Mouse (Mus musculus): Measurements from ENCODE around the gene Cyth3. TPM values are rescaled to one million over a fixed set of nuclear protein-coding genes. Genes with fewer than 3 reads are reported as not detected.

Gene Cyth3
- total RNA-seq, 2 experiments from 2014 or later: 33.5 to 39.5 TPM

- no peak for DNase-seq
- intact Hi-C loops (cut with DNase I; ENCODE audit: low total_unique reads): no loop called here
These were observed 8.5 kb downstream of the Cyth3 start for GRCm38 (mm10) chr5:143630738-143631137.

DNA sequence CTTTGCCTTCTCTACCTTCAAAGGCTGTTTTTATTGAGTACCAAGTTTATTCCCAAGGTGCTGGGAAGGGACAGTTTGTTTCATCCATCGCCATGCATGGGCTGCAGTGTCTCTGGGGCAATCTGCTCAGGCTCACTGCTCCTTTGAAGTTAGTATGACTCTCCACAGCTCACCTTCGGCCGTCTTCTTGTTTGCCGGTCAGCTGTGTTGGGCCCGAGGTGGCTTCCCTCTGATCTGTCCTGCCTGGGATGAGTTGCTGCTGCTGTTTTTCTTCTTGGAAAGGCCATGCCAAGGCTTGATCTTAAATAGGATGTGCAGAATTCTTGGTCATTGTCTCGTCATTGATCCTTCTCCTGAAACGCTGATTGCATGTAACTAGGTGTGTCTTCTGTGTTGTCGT, 9.3 kb downstream of the Cyth3 start:
- no peak for DNase-seq
- intact Hi-C loops (cut with DNase I; ENCODE audit: low total_unique reads): no loop called here

- intact Hi-C loops (cut with DNase I; ENCODE audit: low total_unique reads): no loop called here
- DNase-seq: peak; percentile 67
These were observed 10.7 kb downstream of the Cyth3 start for GRCm38 (mm10) chr5:143632674-143633557.

GRCm38 (mm10) chr5:143633558-143633871, 11.3 kb downstream of the Cyth3 start:
- intact Hi-C loops (cut with DNase I; ENCODE audit: low total_unique reads): no loop called here
- no peak for DNase-seq

- DNase-seq: no peak
- intact Hi-C loops (cut with DNase I; ENCODE audit: low total_unique reads): no loop called here
These were observed 11.6 kb downstream of the Cyth3 start for GRCm38 (mm10) chr5:143633877-143634276.

DNA sequence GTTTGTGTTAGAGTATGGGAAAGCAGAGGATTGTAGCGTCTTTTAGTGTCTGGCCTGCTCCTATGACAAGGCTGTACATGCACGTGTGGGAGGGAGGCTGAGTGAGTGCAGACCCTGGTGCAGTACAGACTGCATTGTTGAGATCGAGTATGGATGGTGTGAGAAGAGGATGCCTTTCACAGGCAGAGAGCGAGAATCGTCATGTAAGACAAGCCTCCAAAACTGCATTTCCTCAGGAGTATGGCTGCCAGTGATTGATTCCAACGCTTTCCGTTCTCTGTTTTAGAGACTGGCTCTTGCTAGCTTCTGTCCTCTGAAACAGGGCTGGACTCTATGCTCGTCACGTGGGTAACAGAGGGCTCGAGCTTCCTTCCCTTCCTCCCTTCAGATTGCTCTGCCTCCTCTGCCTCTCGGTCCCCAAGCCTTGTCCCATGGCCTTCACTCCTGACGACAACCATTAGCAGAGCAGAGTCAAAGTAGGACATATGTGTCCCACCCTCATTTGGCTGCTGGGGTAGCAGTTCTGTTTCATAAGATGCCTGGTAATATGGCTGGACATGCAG, 12.4 kb downstream of the Cyth3 start:
- DNase-seq: no peak

DNA sequence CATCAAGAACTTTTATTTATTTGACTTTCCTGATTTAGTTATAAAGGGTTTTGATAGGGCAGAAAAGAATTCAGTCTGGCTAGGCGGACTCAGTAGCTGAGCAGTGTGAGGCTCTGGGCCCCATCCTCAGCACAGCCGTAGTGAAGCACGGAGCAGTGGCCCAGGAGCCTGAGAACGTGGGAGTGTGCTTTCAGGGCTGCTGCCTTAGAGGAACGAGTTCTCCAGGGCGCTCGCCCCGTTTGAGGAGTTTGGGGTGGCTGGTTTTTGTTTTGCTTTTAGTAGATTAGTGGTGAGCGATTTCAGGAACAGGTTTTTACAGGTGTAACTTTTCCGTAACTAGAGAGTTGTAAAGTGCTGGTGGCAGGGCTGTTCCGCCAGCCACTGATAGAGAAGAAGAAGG, 13.1 kb downstream of the Cyth3 start:
- intact Hi-C loops (cut with DNase I; ENCODE audit: low total_unique reads): no loop called here
- no peak for DNase-seq

More for the DNA sequence above, 12.4 kb downstream of the Cyth3 start:
- intact Hi-C loops (cut with DNase I; ENCODE audit: low total_unique reads): no loop called here

DNA sequence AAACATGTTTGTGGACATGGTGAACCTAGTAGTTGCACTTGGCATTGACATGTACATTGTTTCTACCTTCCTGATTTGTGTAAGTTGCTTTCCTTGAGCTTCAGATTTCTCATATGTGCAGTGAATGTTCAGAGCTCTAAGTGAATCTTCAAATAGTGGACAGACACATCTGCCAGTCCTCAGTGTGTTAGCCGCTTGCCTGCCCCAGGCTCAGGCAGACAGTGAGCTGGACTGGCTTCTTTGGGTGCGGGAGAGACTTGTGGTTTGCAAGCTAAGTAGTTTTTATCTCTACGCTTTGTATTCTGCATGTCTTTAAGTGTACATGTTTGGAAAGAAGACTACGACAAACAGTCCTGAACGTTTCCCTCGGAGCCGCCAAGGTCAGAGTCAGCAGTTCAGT, 13.9 kb downstream of the Cyth3 start:
- DNase-seq: no peak
- intact Hi-C loops (cut with DNase I; ENCODE audit: low total_unique reads): no loop called here

GRCm38 (mm10) chr5:143637832-143638420, 15.7 kb downstream of the Cyth3 start:
- intact Hi-C loops (cut with DNase I; ENCODE audit: low total_unique reads): no loop called here
- no peak for DNase-seq

- intact Hi-C loops (cut with DNase I; ENCODE audit: low total_unique reads): no loop called here
- no peak for DNase-seq
These were observed 16.4 kb downstream of the Cyth3 start for GRCm38 (mm10) chr5:143638516-143639270.

DNA sequence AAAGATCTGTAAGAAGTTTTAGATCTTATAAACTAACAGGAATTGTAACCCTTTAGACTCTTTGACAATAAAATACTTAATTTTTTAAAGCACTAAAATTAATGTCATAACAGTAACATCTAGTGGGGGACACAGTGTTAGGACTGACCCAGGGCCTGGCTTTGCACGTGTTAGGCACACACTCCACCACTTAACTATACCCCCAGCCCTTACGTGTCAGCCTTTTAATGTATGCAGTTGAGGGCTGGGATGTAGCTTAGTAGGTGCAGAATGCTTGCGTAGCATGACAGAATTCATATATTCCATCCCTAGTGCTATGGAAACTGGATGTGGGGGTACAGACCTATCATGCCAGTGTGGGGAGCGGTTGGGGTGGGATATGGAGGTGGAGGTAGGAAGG, 17.1 kb downstream of the Cyth3 start:
- intact Hi-C loops (cut with DNase I; ENCODE audit: low total_unique reads): no loop called here
- no peak for DNase-seq

DNA sequence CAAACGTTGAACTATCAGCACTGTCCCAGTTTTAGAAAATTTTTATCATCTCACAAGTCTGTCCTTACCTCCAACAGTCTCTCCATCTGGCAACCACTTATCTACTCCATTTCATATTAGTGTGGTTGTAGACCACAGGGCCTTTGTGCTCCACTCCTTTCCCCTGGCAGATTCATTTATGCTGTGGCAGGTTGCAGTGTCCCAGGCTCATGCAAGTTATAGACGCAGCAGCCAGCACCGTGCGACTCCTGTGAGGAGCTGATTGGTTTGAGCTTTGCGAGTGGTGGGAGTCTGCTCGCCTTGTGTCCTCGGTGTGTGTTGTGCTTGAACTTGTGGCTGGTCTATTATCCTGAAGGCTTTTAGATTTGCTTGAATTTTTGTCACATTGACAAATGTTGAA, 17.6 kb downstream of the Cyth3 start:
- no peak for DNase-seq
- intact Hi-C loops (cut with DNase I; ENCODE audit: low total_unique reads): no loop called here

DNA sequence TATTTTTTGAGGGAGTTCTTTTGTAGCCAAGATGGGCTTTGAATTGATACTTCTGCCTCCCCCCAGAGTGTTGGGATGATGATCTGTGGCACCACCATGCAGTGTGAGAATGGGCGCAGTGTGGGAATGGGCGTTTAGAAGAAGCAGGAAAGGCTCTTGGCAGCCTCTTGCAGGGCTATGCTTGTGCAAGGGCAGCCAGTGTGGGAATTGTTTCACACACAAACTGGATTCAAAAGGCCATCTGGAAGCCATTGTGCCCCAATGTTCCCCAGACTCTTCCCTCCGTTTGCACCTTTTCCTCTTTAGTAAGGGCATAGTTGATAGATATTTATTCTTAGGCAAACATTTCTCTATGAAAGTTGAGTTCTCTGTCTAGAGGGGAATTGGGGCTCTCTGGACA, 19.3 kb downstream of the Cyth3 start:
- intact Hi-C loops (cut with DNase I; ENCODE audit: low total_unique reads): no loop called here
- no peak for DNase-seq

DNA sequence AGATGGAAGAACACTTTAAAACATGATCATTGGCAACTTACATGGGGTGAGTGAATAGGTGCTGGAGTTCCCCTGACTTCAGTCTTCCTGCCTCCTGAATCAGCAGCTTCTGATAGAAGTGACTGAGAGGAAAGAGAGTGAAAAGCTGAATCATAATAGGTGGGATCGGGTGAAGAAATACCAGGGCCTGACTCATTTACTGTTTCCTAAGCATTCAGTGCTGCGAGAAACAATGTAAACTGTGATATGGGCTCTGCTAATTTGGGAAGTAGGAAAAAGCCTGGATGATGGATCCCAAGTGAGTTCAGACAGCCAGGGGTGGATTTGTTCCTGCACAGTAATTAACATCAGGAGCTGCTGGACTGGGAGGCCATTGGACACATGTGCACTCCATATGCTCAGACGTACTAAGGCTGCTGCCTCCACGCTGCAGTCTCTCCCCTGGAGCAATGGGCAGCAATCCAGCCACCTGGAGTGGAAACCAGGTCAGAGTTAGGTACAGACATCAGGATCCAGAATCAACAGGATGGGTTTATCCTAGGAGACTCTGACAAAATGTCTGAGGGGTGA, 20.1 kb downstream of the Cyth3 start:
- intact Hi-C loops (cut with DNase I; ENCODE audit: low total_unique reads): no loop called here
- DNase-seq: no peak

GRCm38 (mm10) chr5:143645976-143646375, 23.7 kb downstream of the Cyth3 start:
- DNase-seq: no peak
- intact Hi-C loops (cut with DNase I; ENCODE audit: low total_unique reads): no loop called here

GRCm38 (mm10) chr5:143647412-143647811, 25.2 kb downstream of the Cyth3 start:
- no peak for DNase-seq
- intact Hi-C loops (cut with DNase I; ENCODE audit: low total_unique reads): no loop called here

GRCm38 (mm10) chr5:143648058-143648457, 25.8 kb downstream of the Cyth3 start:
- DNase-seq: no peak
- intact Hi-C loops (cut with DNase I; ENCODE audit: low total_unique reads): no loop called here

DNA sequence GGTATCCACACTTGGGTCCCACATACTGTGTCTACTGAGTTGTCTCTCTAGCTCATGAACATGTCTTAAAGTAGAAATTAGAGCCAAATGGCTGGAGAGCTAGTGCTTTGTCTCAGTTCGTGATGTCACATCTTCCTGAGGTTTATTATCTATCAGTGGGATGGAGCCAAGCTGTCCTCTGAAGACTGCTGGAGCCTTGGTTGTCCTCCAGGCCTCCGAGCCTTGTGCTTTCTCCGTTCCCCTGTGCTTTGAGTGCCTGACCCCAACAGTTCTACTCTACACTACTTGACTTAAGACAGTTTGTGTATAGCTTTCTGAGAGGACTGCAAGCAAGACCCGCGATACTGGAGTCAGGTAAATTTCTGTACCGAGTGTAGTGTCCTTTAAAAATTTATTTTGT, 26.9 kb downstream of the Cyth3 start:
- intact Hi-C loops (cut with DNase I; ENCODE audit: low total_unique reads): no loop called here
- DNase-seq: no peak

DNA sequence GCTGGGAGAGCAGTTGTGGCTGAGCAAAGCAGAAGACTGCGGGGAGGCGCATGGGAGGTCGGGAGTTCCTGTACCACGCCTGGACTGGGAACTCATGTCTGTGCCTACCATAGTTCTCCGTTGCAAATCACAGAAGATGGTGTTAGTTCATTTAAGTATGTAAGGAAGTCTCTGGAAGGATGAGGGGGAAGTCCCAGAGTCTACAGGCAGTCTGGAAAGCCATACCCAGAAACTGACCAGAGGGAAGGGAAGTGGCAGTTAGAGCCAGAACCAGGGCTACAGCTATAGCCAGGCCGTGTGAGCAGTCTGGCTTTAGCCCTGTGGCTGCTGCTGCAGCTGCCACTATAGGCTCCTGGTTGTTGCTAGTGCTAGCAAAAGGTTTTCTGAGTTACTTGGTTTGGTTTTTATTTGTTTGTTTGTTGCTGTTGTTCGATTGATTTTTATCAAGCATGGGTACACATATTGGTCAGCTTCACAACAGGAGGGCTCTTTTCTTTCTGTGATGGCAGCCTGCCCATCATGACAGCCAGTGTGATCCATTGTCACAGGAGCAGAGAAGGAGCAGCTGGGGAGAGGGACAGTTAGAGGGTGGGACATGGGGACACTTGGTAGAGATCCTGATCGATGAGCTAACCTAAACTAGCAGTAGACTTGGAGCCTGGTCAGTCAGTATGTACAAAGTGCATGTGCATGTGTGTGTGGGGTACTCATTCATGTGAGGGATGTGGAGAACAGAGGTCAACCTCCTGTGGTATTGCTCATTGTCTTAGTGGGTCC, 29.8 kb downstream of the Cyth3 start:
- no peak for DNase-seq
- intact Hi-C loops (cut with DNase I; ENCODE audit: low total_unique reads): no loop called here

Measured in gastrocnemius, postnatal 14 days (tissue).